Mouse (Mus musculus) midbrain, embryonic 12.5 days (tissue): ENCODE data around the gene Rapgef2. TPM values are rescaled to one million over a fixed set of nuclear protein-coding genes. Genes with fewer than 3 reads are reported as not detected.

ENCODE experiments used
- ATAC-seq: fragments of 200-750 bp; cut with Nextera tagmentation; 2 replicates; pipeline ENCODE4 v1.8.0; 2017; ENCODE audit warnings: low read depth, moderate TSS enrichment, moderate library complexity; ENCODE audit not compliant: low FRiP score
- H3K27ac ChIP-seq: fragments of 300-500 bp; sonication (generic); replicated peaks from 2 replicates; pipeline ENCODE4 v1.5.1; 2016; ENCODE audit warnings: mild to moderate bottlenecking
- H3K27me3 ChIP-seq: fragments of 300-500 bp; sonication (generic); 2 replicates; pipeline ENCODE4 v1.6.1; 2016; ENCODE audit warnings: mild to moderate bottlenecking
- H3K36me3 ChIP-seq: fragments of 300-500 bp; sonication (generic); 2 replicates; pipeline ENCODE4 v1.6.1; 2016
- H3K4me1 ChIP-seq: fragments of 300-500 bp; sonication (generic); 2 replicates; pipeline ENCODE4 v1.6.1; 2016
- H3K4me2 ChIP-seq: fragments of 300-500 bp; sonication (generic); replicated peaks from 2 replicates; pipeline ENCODE4 v1.6.1; 2016; ENCODE audit warnings: mild to moderate bottlenecking, moderate library complexity
- H3K4me3 ChIP-seq: fragments of 300-500 bp; sonication (generic); 2 replicates; pipeline ENCODE4 v1.5.1; 2016; ENCODE audit warnings: mild to moderate bottlenecking
- H3K9ac ChIP-seq: fragments of 300-500 bp; sonication (generic); replicated peaks from 2 replicates; pipeline ENCODE4 v1.6.1; 2016; ENCODE audit warnings: mild to moderate bottlenecking, moderate library complexity
- H3K9me3 ChIP-seq: fragments of 300-500 bp; sonication (generic); 2 replicates; pipeline ENCODE4 v1.6.1; 2016; ENCODE audit warnings: mild to moderate bottlenecking
- WGBS: fragments of 180-500 bp; shearing (Covaris S2); methylation state at CpG from one replicate; pipeline ENCODE4 v1.1.7; 2016; 5-methylcytosine and 5-hydroxymethylcytosine counted together
- polyA plus RNA-seq: library from polyadenylated mRNA; unstranded; fragments of >200 nt; fragmentation: Nextera tagmentation; extraction: Ambion mirVana; gene quantifications from 2 replicates; pipeline ENCODE4 v1.2.1, GENCODE M21; 2016

Rapgef2 gene
- polyA plus RNA-seq, 1 experiment from 2014 or later, result 9.7 TPM

DNA sequence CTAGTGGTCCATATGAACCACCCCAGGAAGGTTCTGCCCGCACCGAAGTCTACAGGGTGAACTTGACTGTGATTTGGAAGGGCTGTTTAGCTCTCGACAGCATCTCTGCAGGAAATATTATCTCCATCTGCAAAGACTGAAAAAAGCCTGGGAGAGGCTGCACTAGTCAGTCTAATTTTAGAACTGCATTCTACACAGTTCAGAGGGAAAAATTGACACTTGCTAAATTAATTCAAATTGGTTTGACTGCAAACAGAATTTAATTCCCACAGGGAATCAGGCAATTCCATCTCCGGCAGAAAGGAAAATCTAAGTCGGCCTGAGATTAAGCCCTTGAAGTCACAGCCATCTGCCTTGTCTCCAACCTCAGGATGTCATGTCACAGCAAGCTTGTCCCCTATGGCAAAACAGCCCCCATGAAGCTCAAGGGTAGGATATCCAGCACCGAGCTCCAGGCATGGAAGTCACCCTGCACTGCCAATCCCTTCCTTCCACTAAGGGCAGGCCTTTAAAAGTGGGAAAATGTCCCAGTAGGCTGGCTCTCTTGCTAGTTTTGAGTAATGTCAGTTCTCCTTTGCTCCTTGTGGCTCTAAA lies 262.5 kb downstream of the Rapgef2 start:
- Histone ChIP-seq H3K27me3 (no peaks in the 10 kb centered on the region), H3K36me3 (no peaks in the 10 kb centered on the region), H3K4me1 (peaks cover 7% of the 10 kb centered on the region; the same call in 1 of the 2 replicates), H3K4me2 (no peak overlapping the region), H3K9me3 (no peaks in the 10 kb centered on the region), H3K4me3 (no peak overlapping the region), H3K27ac (no peak overlapping the region), H3K9ac (no peak overlapping the region)
- 74% methylated on average over 6 of the region's 6 CpGs for WGBS
- peak; percentile 12; the same call in 1 of the 2 replicates for ATAC-seq

DNA sequence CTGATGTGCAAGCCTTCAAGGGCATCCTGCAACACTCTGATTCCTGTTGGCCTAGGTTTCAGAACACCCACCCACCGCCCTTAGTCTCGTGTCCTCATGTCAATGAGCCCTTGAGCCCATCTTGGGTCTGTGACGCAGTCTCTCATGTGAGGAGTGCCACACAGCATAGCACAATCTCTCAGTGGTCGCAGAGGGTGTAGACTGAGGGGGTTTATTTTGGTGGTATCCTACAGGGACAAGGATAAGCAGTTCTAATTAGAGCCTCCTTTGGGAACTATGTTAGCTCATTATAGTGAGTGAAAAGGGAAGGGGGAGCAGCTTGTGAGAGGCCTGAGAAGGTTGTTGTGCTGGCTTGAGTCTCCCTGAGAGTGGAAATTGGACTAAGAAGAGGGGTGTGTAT lies 263.6 kb downstream of the Rapgef2 start:
- no peaks in the 10 kb centered on the region for H3K36me3 ChIP-seq
- no peaks in the 10 kb centered on the region for H3K27me3 ChIP-seq
- no peak overlapping the region for H3K27ac ChIP-seq
- no peak overlapping the region for H3K4me3 ChIP-seq
- H3K9me3 ChIP-seq, result no peaks in the 10 kb centered on the region
- H3K4me1 ChIP-seq, result peaks cover 7% of the 10 kb centered on the region; the same call in 1 of the 2 replicates
- no peak overlapping the region for H3K9ac ChIP-seq
- no peak overlapping the region for H3K4me2 ChIP-seq
- 74% methylated on average over 4 of the region's 4 CpGs for WGBS
- peak; percentile 49 for ATAC-seq

DNA sequence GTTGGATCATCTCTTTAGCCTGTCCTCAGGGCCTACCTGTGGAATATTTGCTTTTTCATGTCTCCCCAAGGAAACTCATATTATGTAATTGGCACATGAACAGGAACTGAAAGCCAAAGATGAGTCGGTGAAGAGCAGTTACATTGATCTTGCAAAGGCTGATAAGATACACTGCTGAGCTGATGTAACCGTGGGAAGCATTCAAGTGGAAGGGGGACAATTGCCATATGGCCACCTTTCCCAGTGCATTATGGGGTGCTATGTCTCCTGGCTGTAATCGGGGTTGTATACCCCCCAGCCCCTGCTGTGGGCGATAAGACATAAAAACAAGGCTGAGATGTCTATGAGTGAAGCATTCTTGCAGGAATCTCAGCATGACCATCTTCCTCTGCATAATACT lies 268.9 kb downstream of the Rapgef2 start:
- Histone ChIP-seq H3K9ac (no peak overlapping the region), H3K4me3 (no peak overlapping the region), H3K27me3 (no peaks in the 10 kb centered on the region), H3K4me1 (no peaks in the 10 kb centered on the region), H3K27ac (no peak overlapping the region), H3K36me3 (no peaks in the 10 kb centered on the region), H3K4me2 (no peak overlapping the region), H3K9me3 (no peaks in the 10 kb centered on the region)
- 88% methylated on average over 4 of the region's 4 CpGs for WGBS
- no peak for ATAC-seq

DNA sequence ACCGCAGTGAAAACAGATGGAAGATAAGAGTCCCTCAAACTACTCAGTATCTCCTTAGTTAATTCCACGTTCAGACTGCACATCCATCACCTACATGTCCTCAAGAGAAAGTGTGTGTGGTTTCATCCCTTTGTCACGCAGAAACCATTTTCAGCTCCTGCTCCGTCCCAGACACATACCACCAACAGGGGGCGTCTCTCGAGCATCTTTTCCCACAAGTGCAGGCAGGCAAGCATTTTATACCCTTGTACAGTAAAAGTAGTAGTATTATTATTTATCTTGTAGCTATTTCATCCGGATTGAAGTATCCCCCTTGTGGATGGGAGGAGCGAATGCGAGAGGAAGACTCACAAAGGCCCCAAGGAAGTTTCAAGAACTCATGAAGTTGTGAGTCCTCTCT lies 269.5 kb downstream of the Rapgef2 start:
- 89% methylated on average over 9 of the region's 9 CpGs for WGBS
- no peak overlapping the region for H3K9ac ChIP-seq
- H3K4me3 ChIP-seq, result no peak overlapping the region
- H3K4me1 ChIP-seq, result no peaks in the 10 kb centered on the region
- no peaks in the 10 kb centered on the region for H3K36me3 ChIP-seq
- H3K9me3 ChIP-seq, result no peaks in the 10 kb centered on the region
- ATAC-seq, result no peak
- no peak overlapping the region for H3K4me2 ChIP-seq
- H3K27me3 ChIP-seq, result no peaks in the 10 kb centered on the region
- H3K27ac ChIP-seq, result no peak overlapping the region

- Histone ChIP-seq H3K36me3 (no peaks in the 10 kb centered on the region), H3K4me1 (no peaks in the 10 kb centered on the region), H3K4me3 (no peak overlapping the region), H3K9ac (no peak overlapping the region), H3K9me3 (no peaks in the 10 kb centered on the region), H3K27me3 (no peaks in the 10 kb centered on the region), H3K4me2 (no peak overlapping the region), H3K27ac (no peak overlapping the region)
- no peak for ATAC-seq
- WGBS, result 91% methylated on average over 9 of the region's 9 CpGs
These were observed 270.5 kb downstream of the Rapgef2 start for GRCm38 (mm10) chr3:79015621-79016474.

Other genes starting within 250 kb of the Rapgef2 start
- gene Gm17359, start 50.1 kb upstream of the Rapgef2 start, polyA plus RNA-seq, result not detected in 2 replicates